Mouse (Mus musculus) G1E (cell line): ENCODE measurements at regions not wholly inside any gene's neighbourhood (a gene's known extent, or its start where the extent isn't known, plus 50 kb on each side); places are given as distances from the start of the nearest gene placed in this dataset.
"Not testable (repeated sequence)": the region's sequence is repeated elsewhere in the genome, so short reads cannot be mapped to it uniquely, and the experiment has no call there.

ENCODE experiments used
- ATAC-seq: 2 replicates; pipeline ENCODE4 v1.8.0; 2016; ENCODE audit warnings: mild to moderate bottlenecking; ENCODE audit not compliant: insufficient number of reproducible peaks, poor library complexity, low FRiP score, severe bottlenecking; ENCODE audit errors: extremely low read depth
- DNase-seq: peaks from one replicate; pipeline ENCODE4 v3.0.0; 2012; ENCODE audit warnings: low spot score
- H3K27me3 ChIP-seq: 2 replicates; pipeline ENCODE4 v1.6.1; 2012; ENCODE audit warnings: mild to moderate bottlenecking, low read length, inconsistent platforms; ENCODE audit not compliant: insufficient read depth
- H3K36me3 ChIP-seq: replicated peaks from 2 replicates; pipeline ENCODE3; 2012; ENCODE audit warnings: mild to moderate bottlenecking, inconsistent platforms
- H3K4me1 ChIP-seq: 2 replicates; pipeline ENCODE4 v1.6.1; 2012; ENCODE audit warnings: low read depth, low read length, inconsistent platforms, mixed read lengths; ENCODE audit not compliant: insufficient read depth
- H3K4me3 ChIP-seq: 2 replicates; pipeline ENCODE4 v1.5.1; 2012; ENCODE audit warnings: low read depth, mild to moderate bottlenecking, inconsistent platforms, low read length, moderate library complexity, mixed read lengths
- H3K9me3 ChIP-seq: replicated peaks from 2 replicates; pipeline ENCODE4 v1.6.1; 2012; ENCODE audit warnings: inconsistent platforms
- CTCF ChIP-seq: IDR thresholded peaks from 2 replicates; pipeline ENCODE4 v1.5.1; 2012; ENCODE audit warnings: low read depth, low read length, inconsistent platforms, mixed read lengths
- GATA1 ChIP-seq: IDR thresholded peaks from 2 replicates; pipeline ENCODE4 v1.6.1; 2012; ENCODE audit warnings: borderline replicate concordance, low read length, inconsistent platforms, mixed read lengths
- GATA2 ChIP-seq: IDR thresholded peaks from 2 replicates; pipeline ENCODE4 v1.6.1; 2012; ENCODE audit warnings: low read depth, low read length, inconsistent platforms, borderline replicate concordance
- POLR2AphosphoS5 ChIP-seq: IDR thresholded peaks from 2 replicates; pipeline ENCODE4 v1.6.1; 2012; ENCODE audit warnings: low read depth, low read length, inconsistent platforms; ENCODE audit not compliant: insufficient replicate concordance
- TAL1 ChIP-seq: conservative IDR thresholded peaks from 2 replicates; pipeline ENCODE4 v1.6.1; 2012; ENCODE audit warnings: low read depth, low read length, inconsistent platforms, mixed read lengths

DNA sequence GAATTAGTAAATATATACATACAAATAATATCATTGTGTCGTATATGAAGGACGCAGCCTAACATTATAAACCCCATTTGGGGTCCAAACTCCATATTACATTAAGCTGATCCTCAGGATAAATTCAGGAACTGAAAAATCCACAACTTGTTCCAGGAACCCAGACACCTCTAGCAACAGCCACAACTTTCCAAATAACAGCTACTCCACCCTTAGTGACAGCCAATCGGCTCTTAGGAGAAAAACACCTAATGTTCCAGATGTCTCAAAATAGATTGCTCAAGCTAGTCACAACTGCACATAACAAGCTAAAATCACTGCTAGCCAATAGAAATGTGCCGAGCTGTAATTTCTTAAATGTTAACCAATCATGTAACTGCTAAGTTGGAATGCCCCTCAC, 89.2 kb upstream of the Rack1 start:
- TF ChIP-seq GATA1 (no peak), CTCF (no peak)
- DNase-seq (no peak), ATAC-seq (no peak)
- H3K4me1 ChIP-seq: no peaks in the 10 kb centered on the region
- no peaks in the 10 kb centered on the region for H3K9me3 ChIP-seq
- H3K36me3 ChIP-seq: no peaks in the 10 kb centered on the region
- no peaks in the 10 kb centered on the region for H3K27me3 ChIP-seq
- no peak overlapping the region for H3K4me3 ChIP-seq

DNA sequence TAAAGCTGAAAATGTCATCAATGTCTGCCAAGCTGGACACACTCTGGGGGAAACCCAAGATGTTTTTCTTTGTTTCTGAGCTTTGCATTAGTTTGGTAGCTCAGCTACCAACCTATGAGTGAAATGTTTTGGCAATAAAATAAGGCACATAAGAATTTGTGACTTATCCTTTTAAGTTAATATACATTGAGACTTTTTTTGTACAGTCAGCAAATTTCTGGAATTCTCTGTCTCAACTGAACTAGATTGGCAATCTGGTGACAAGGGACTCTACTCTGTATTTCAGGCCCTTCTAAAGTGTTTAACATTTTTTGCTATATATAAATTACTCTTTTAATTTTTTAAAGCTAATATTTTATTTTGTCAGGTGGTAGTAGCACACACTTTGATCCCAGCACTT, 76.1 kb upstream of the Rack1 start:
- no peak for DNase-seq
- no peaks in the 10 kb centered on the region for H3K36me3 ChIP-seq
- no peaks in the 10 kb centered on the region for H3K9me3 ChIP-seq
- ATAC-seq: no peak
- H3K4me3 ChIP-seq: no peak overlapping the region
- H3K4me1 ChIP-seq: no peaks in the 10 kb centered on the region
- no peak for TF ChIP-seq TAL1
- no peak for TF ChIP-seq CTCF
- no peak for TF ChIP-seq GATA1
- TF ChIP-seq GATA2: no peak
- no peak for TF ChIP-seq POLR2AphosphoS5
- no peaks in the 10 kb centered on the region for H3K27me3 ChIP-seq

DNA sequence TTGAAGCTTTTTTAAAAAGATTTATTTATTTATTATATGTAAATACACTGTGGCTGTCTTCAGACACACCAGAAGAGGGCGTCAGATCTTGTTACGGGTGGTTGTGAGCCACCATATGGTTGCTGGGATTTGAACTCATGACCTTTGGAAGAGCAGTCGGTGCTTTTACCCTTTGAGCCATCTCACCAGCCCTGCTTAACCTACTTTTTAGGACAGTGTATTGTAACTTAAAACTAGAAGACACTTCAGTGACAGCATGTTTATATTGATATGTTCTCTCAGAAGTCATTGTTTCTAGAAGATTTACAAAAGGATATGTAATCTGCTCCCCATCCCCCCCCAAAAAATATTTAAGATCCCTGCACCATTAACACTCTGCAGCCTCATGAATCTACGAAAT, 69.3 kb upstream of the Rack1 start:
- not testable (repeated sequence) for H3K4me1 ChIP-seq, H3K9me3 ChIP-seq, ATAC-seq, H3K4me3 ChIP-seq, DNase-seq, H3K27me3 ChIP-seq, H3K36me3 ChIP-seq

DNA sequence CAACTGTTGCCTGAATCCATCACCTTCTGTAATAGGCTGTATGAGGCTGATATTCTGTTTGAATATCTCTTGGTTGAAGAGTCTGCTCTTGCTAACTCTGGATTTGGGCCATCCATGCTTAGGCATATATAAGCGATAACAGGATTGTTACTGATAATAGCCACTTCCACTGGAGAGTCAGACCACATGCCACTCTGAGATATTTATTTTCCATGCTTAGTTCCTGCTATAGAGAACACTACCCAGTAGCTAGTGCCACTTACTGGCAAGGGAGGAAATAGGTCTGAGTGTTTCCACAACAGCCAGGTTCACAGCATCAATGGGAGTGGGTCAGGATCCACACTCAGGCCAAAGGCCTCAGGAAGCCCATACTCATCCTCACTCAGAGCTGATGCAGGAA, 53.6 kb upstream of the Rack1 start:
- Histone ChIP-seq H3K4me1 (no peaks in the 10 kb centered on the region), H3K27me3 (no peaks in the 10 kb centered on the region), H3K36me3 (no peaks in the 10 kb centered on the region), H3K9me3 (no peaks in the 10 kb centered on the region), H3K4me3 (no peak overlapping the region)
- no peak for DNase-seq
- no peak for ATAC-seq
- TF ChIP-seq CTCF (no peak), GATA1 (no peak), TAL1 (no peak), GATA2 (no peak), POLR2AphosphoS5 (no peak)

DNA sequence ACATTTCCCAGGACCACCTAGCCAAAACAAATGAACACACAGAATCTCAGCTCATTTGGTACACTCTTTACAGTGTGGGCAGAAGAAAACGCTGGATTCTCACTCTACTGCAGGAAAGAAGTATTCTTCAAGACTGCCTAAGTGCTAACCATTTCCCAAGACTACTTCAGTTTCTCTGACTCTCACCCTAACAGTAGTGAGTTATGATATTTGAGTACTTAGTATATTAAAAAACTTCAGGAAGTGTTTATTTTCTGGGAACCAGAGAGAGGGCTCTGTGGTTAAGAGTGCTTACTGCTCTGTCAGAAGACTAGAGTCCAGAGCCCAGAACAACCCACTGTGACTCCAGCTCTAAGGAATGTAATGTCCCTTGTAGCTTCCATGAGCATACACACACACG, 52.1 kb upstream of the Rack1 start:
- no peaks in the 10 kb centered on the region for H3K9me3 ChIP-seq

More for the DNA sequence above, 52.1 kb upstream of the Rack1 start:
- H3K4me1 ChIP-seq: no peaks in the 10 kb centered on the region
- DNase-seq (no peak), ATAC-seq (no peak)
- no peak overlapping the region for H3K4me3 ChIP-seq
- TF ChIP-seq GATA1 (no peak), GATA2 (no peak), POLR2AphosphoS5 (no peak), CTCF (no peak), TAL1 (no peak)
- no peaks in the 10 kb centered on the region for H3K36me3 ChIP-seq
- H3K27me3 ChIP-seq: no peaks in the 10 kb centered on the region
